Mouse (Mus musculus) hindbrain, embryonic 11.5 days (tissue): ENCODE results near the gene Dao. TPM values are rescaled to one million over a fixed set of nuclear protein-coding genes. Genes with fewer than 3 reads are reported as not detected.

Experiments used
- ATAC-seq: fragments of 200-750 bp; cut with Nextera tagmentation; 2 replicates; pipeline ENCODE4 v1.8.0; 2017; ENCODE audit warnings: mild to moderate bottlenecking, moderate TSS enrichment, moderate library complexity; ENCODE audit not compliant: low FRiP score
- DNase-seq: peaks from one replicate; pipeline ENCODE4 v3.0.0-alpha.2; 2015; ENCODE audit warnings: low spot score
- H3K27ac ChIP-seq: fragments of 300-500 bp; sonication (generic); 2 replicates; pipeline ENCODE4 v1.5.1; 2014; ENCODE audit warnings: mild to moderate bottlenecking, low read depth, low read length
- H3K27me3 ChIP-seq: fragments of 300-500 bp; sonication (generic); 2 replicates; pipeline ENCODE4 v1.6.1; 2014; ENCODE audit warnings: mild to moderate bottlenecking, low read length, moderate library complexity, mixed read lengths; ENCODE audit not compliant: control insufficient read depth, insufficient read depth
- H3K36me3 ChIP-seq: fragments of 300-500 bp; sonication (generic); 2 replicates; pipeline ENCODE4 v1.6.1; 2014; ENCODE audit warnings: mild to moderate bottlenecking, low read length, moderate library complexity, mixed read lengths; ENCODE audit not compliant: control insufficient read depth, insufficient read depth
- H3K4me1 ChIP-seq: fragments of 300-500 bp; sonication (generic); replicated peaks from 2 replicates; pipeline ENCODE4 v1.6.1; 2014; ENCODE audit warnings: low read length, mixed read lengths; ENCODE audit not compliant: control insufficient read depth, insufficient read depth
- H3K4me2 ChIP-seq: fragments of 300-500 bp; sonication (generic); replicated peaks from 2 replicates; pipeline ENCODE4 v1.6.1; 2014; ENCODE audit warnings: mild to moderate bottlenecking, low read depth, low read length
- H3K4me3 ChIP-seq: fragments of 300-500 bp; sonication (generic); 2 replicates; pipeline ENCODE4 v1.5.1; 2014; ENCODE audit warnings: low read depth, low read length
- H3K9ac ChIP-seq: fragments of 300-500 bp; sonication (generic); 2 replicates; pipeline ENCODE4 v1.6.1; 2014; ENCODE audit warnings: low read depth, low read length
- H3K9me3 ChIP-seq: fragments of 300-500 bp; sonication (generic); 2 replicates; pipeline ENCODE4 v1.6.1; 2016; ENCODE audit warnings: low read length; ENCODE audit not compliant: control insufficient read depth
- WGBS: fragments of 180-500 bp; shearing (Covaris S2); extraction: QIAGEN DNeasy Blood & Tissue Kit; methylation state at CpG from one replicate; pipeline ENCODE4 v1.1.7; 2014; 5-methylcytosine and 5-hydroxymethylcytosine counted together
- polyA plus RNA-seq: library from polyadenylated mRNA; unstranded; fragments of >200 nt; fragmentation: Nextera tagmentation; extraction: Ambion mirVana; gene quantifications from 2 replicates; pipeline ENCODE4 v1.2.1, GENCODE M21; 2014

Gene Dao
- polyA plus RNA-seq, 1 experiment from 2014 or later: not detected

GRCm38 (mm10) chr5:114028111-114028510 is 24.6 kb downstream of the Dao start:
- no peak overlapping the region for H3K4me3 ChIP-seq
- no peak overlapping the region for H3K4me2 ChIP-seq
- ATAC-seq (no peak), DNase-seq (no peak)
- H3K36me3 ChIP-seq: no peaks in the 10 kb centered on the region
- no peak overlapping the region for H3K27ac ChIP-seq
- WGBS: 78% methylated on average over 12 of the region's 12 CpGs
- no peaks in the 10 kb centered on the region for H3K27me3 ChIP-seq
- no peak overlapping the region for H3K9ac ChIP-seq
- H3K9me3 ChIP-seq: no peaks in the 10 kb centered on the region
- no peaks in the 10 kb centered on the region for H3K4me1 ChIP-seq

GRCm38 (mm10) chr5:114030652-114031051 is 27.1 kb downstream of the Dao start:
- WGBS: 92% methylated on average over 12 of the region's 12 CpGs
- ATAC-seq: no peak
- Histone ChIP-seq H3K36me3 (no peaks in the 10 kb centered on the region), H3K27ac (no peak overlapping the region), H3K4me3 (no peak overlapping the region), H3K4me2 (no peak overlapping the region), H3K27me3 (no peaks in the 10 kb centered on the region), H3K4me1 (no peaks in the 10 kb centered on the region), H3K9me3 (no peaks in the 10 kb centered on the region), H3K9ac (no peak overlapping the region)
- DNase-seq: no peak

- DNase-seq (no peak), ATAC-seq (no peak)
- Histone ChIP-seq H3K4me1 (no peaks in the 10 kb centered on the region), H3K4me3 (no peak overlapping the region), H3K9ac (no peak overlapping the region), H3K9me3 (no peaks in the 10 kb centered on the region), H3K4me2 (no peak overlapping the region), H3K27ac (no peak overlapping the region), H3K36me3 (no peaks in the 10 kb centered on the region), H3K27me3 (peaks cover 1% of the 10 kb centered on the region; the same call in 1 of the 2 replicates)
- WGBS: 89% methylated on average over 3 of the region's 3 CpGs
Measured at GRCm38 (mm10) chr5:114032161-114032763, 28.8 kb downstream of the Dao start.

GRCm38 (mm10) chr5:114034393-114034792 is 30.9 kb downstream of the Dao start:
- Histone ChIP-seq H3K9ac (no peak overlapping the region), H3K4me3 (no peak overlapping the region), H3K27me3 (peaks cover 2% of the 10 kb centered on the region; the same call in 1 of the 2 replicates), H3K4me1 (no peaks in the 10 kb centered on the region), H3K27ac (no peak overlapping the region), H3K4me2 (no peak overlapping the region), H3K36me3 (no peaks in the 10 kb centered on the region), H3K9me3 (no peaks in the 10 kb centered on the region)
- WGBS: 81% methylated on average over 7 of the region's 7 CpGs
- no peak for DNase-seq
- ATAC-seq: no peak

- no peaks in the 10 kb centered on the region for H3K36me3 ChIP-seq
- ATAC-seq: no peak
- no peaks in the 10 kb centered on the region for H3K4me1 ChIP-seq
- no peak overlapping the region for H3K4me3 ChIP-seq
- H3K4me2 ChIP-seq: no peak overlapping the region
- DNase-seq: no peak
- WGBS: 44% methylated on average over 10 of the region's 10 CpGs
- H3K9me3 ChIP-seq: no peaks in the 10 kb centered on the region
- no peak overlapping the region for H3K9ac ChIP-seq
- H3K27ac ChIP-seq: no peak overlapping the region
- H3K27me3 ChIP-seq: peaks cover 2% of the 10 kb centered on the region; the same call in 1 of the 2 replicates
Measured at GRCm38 (mm10) chr5:114035111-114035510, 31.6 kb downstream of the Dao start.

GRCm38 (mm10) chr5:114040508-114040907 is 37.0 kb downstream of the Dao start:
- Histone ChIP-seq H3K27me3 (peaks cover 2% of the 10 kb centered on the region; the same call in 1 of the 2 replicates), H3K9me3 (no peaks in the 10 kb centered on the region), H3K4me2 (no peak overlapping the region), H3K27ac (no peak overlapping the region), H3K36me3 (no peaks in the 10 kb centered on the region), H3K4me1 (no peaks in the 10 kb centered on the region), H3K9ac (no peak overlapping the region), H3K4me3 (no peak overlapping the region)
- 35% methylated on average over 7 of the region's 8 CpGs for WGBS
- ATAC-seq: no peak
- DNase-seq: no peak

- Histone ChIP-seq H3K36me3 (no peaks in the 10 kb centered on the region), H3K4me2 (no peak overlapping the region), H3K4me3 (no peak overlapping the region), H3K4me1 (no peaks in the 10 kb centered on the region), H3K27me3 (peaks cover 2% of the 10 kb centered on the region; the same call in 1 of the 2 replicates), H3K9me3 (no peaks in the 10 kb centered on the region), H3K27ac (no peak overlapping the region), H3K9ac (no peak overlapping the region)
- DNase-seq (no peak), ATAC-seq (no peak)
- WGBS: 73% methylated on average over 1 of the region's 1 CpGs
Measured at GRCm38 (mm10) chr5:114040911-114041310, 37.4 kb downstream of the Dao start.

- Histone ChIP-seq H3K4me3 (no peak overlapping the region), H3K27ac (no peak overlapping the region), H3K4me1 (no peaks in the 10 kb centered on the region), H3K27me3 (peaks cover 2% of the 10 kb centered on the region; the same call in 1 of the 2 replicates), H3K36me3 (no peaks in the 10 kb centered on the region), H3K4me2 (no peak overlapping the region), H3K9ac (no peak overlapping the region), H3K9me3 (no peaks in the 10 kb centered on the region)
- ATAC-seq (no peak), DNase-seq (no peak)
- 25% methylated on average over 15 of the region's 15 CpGs for WGBS
Measured at GRCm38 (mm10) chr5:114041327-114041930, 37.9 kb downstream of the Dao start.

- no peak overlapping the region for H3K4me3 ChIP-seq
- no peaks in the 10 kb centered on the region for H3K36me3 ChIP-seq
- H3K9me3 ChIP-seq: no peaks in the 10 kb centered on the region
- no peak overlapping the region for H3K4me2 ChIP-seq
- no peak overlapping the region for H3K27ac ChIP-seq
- ATAC-seq (no peak), DNase-seq (no peak)
- H3K4me1 ChIP-seq: no peaks in the 10 kb centered on the region
- WGBS: 91% methylated on average over 4 of the region's 4 CpGs
- H3K9ac ChIP-seq: no peak overlapping the region
- no peaks in the 10 kb centered on the region; the same call in 1 of the 2 replicates for H3K27me3 ChIP-seq
Measured at GRCm38 (mm10) chr5:114043800-114044199, 40.3 kb downstream of the Dao start.
